Mouse (Mus musculus) lung, postnatal 0 days (tissue): Measurements from ENCODE around the gene Tmem28. TPM values are rescaled to one million over a fixed set of nuclear protein-coding genes. Genes with fewer than 3 reads are reported as not detected.

ENCODE experiments used
- ATAC-seq: fragments of 200-750 bp; cut with Nextera tagmentation; 2 replicates; pipeline ENCODE4 v1.8.0; 2017; ENCODE audit warnings: moderate library complexity
- DNase-seq: peaks from one replicate; pipeline ENCODE4 v3.0.0-alpha.2; 2016; ENCODE audit warnings: low spot score
- H3K27ac ChIP-seq: fragments of 300-500 bp; sonication (generic); 2 replicates; pipeline ENCODE4 v1.5.1; 2014; ENCODE audit warnings: antibody characterized with exemption, mild to moderate bottlenecking, low read length, mixed read lengths
- H3K27me3 ChIP-seq: fragments of 300-500 bp; sonication (generic); replicated peaks from 2 replicates; pipeline ENCODE4 v1.6.1; 2014; ENCODE audit warnings: low read length, mixed read lengths; ENCODE audit not compliant: insufficient read depth
- H3K36me3 ChIP-seq: fragments of 300-500 bp; sonication (generic); 2 replicates; pipeline ENCODE4 v1.6.1; 2014; ENCODE audit warnings: low read length, mixed read lengths; ENCODE audit not compliant: insufficient read depth
- H3K4me1 ChIP-seq: fragments of 300-500 bp; sonication (generic); 2 replicates; pipeline ENCODE4 v1.6.1; 2014; ENCODE audit warnings: antibody characterized with exemption, low read depth, low read length, mixed read lengths; ENCODE audit not compliant: insufficient read depth
- H3K4me2 ChIP-seq: fragments of 300-500 bp; sonication (generic); replicated peaks from 2 replicates; pipeline ENCODE4 v1.6.1; 2014; ENCODE audit warnings: low read depth, mild to moderate bottlenecking, low read length, moderate library complexity, mixed read lengths
- H3K4me3 ChIP-seq: fragments of 300-500 bp; sonication (generic); 2 replicates; pipeline ENCODE4 v1.5.1; 2014; ENCODE audit warnings: low read depth, low read length
- H3K9ac ChIP-seq: fragments of 300-500 bp; sonication (generic); replicated peaks from 2 replicates; pipeline ENCODE4 v1.6.1; 2014; ENCODE audit warnings: low read depth, mild to moderate bottlenecking
- H3K9me3 ChIP-seq: fragments of 300-500 bp; sonication (generic); 2 replicates; pipeline ENCODE4 v1.6.1; 2016; ENCODE audit warnings: low read length, mixed read lengths
- CTCF ChIP-seq: IDR thresholded peaks from 2 replicates; pipeline ENCODE4 v1.5.1; 2016; ENCODE audit warnings: antibody characterized with exemption, mild to moderate bottlenecking
- EP300 ChIP-seq: IDR thresholded peaks from 2 replicates; pipeline ENCODE4 v1.6.1; 2016; ENCODE audit warnings: antibody characterized with exemption, mild to moderate bottlenecking, control low read depth
- WGBS: fragments of 180-500 bp; shearing (Covaris S2); extraction: QIAGEN DNeasy Blood & Tissue Kit; methylation state at CpG from one replicate; pipeline ENCODE4 v1.1.7; 2014; 5-methylcytosine and 5-hydroxymethylcytosine counted together
- polyA plus RNA-seq: library from polyadenylated mRNA; unstranded; fragments of >200 nt; fragmentation: Nextera tagmentation; extraction: Ambion mirVana; gene quantifications from 2 replicates; pipeline ENCODE4 v1.2.1, GENCODE M21; 2015

Gene Tmem28
- polyA plus RNA-seq, 1 experiment from 2014 or later, result 0.02 TPM

- Histone ChIP-seq H3K9me3 (no peaks in the 10 kb centered on the region), H3K36me3 (no peaks in the 10 kb centered on the region), H3K27me3 (no peaks in the 10 kb centered on the region), H3K4me3 (no peak overlapping the region), H3K9ac (no peak overlapping the region), H3K4me1 (no peaks in the 10 kb centered on the region), H3K27ac (no peak overlapping the region), H3K4me2 (no peak overlapping the region)
- WGBS, result 64% methylated on average over 4 of the region's 4 CpGs
- ATAC-seq, result no peak
- DNase-seq, result no peak
- no peak for TF ChIP-seq CTCF
- TF ChIP-seq EP300, result no peak
Observed at GRCm38 (mm10) chrX:99876781-99877180, 56.0 kb downstream of the Tmem28 start.

- Histone ChIP-seq H3K4me3 (no peak overlapping the region), H3K27ac (no peak overlapping the region), H3K36me3 (no peaks in the 10 kb centered on the region), H3K27me3 (no peaks in the 10 kb centered on the region), H3K9me3 (no peaks in the 10 kb centered on the region), H3K9ac (no peak overlapping the region), H3K4me1 (no peaks in the 10 kb centered on the region), H3K4me2 (no peak overlapping the region)
- WGBS, result 51% methylated on average over 2 of the region's 2 CpGs
- TF ChIP-seq EP300, result no peak
- TF ChIP-seq CTCF, result no peak
- DNase-seq (no peak), ATAC-seq (no peak)
Observed at GRCm38 (mm10) chrX:99883396-99883795, 62.6 kb downstream of the Tmem28 start.

Other genes with a start within 250 kb of the Tmem28 start
- 0.93 and 0.95 TPM in 2 replicates for gene Eda, start 154.6 kb downstream of the Tmem28 start, polyA plus RNA-seq